Mouse (Mus musculus): ENCODE results near the gene Tctex1d4.

- no peak for TF ChIP-seq CTCF (IDR thresholded peaks at IDR 0.05; ENCODE audit: low read depth)
- no peak for TF ChIP-seq EP300 (IDR thresholded peaks at IDR 0.05; ENCODE audit: low read depth)
These were observed 26.6 kb upstream of the Tctex1d4 start for GRCm38 (mm10) chr4:117100036-117100435.

All from liver, embryonic 14.5 days (tissue).